Mouse (Mus musculus): ENCODE results near the gene Map3k20.

Map3k20 gene

GRCm38 (mm10) chr2:72281971-72282370 lies 3.5 kb upstream of the Map3k20 start:
- no peak for DNase-seq

DNA sequence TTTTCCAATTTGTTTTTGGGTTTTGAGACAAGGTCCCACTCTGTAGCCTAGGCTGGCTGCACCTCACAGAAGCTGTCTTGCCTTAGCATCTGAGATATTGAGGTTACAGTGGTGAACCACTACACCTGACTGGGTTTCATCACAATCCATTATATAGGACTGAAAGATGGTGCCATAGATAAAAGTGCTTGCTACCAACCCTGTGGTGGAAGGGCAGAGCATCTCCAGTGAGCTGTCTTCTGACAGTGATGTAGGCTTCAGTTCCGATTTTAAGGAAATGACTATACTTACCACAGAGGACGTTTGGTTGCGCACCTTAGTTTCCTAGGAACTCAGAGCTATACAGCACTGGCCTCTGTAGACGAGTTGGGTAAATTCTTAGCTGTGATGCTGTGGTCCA lies 2.7 kb upstream of the Map3k20 start:
- no peak for DNase-seq

DNA sequence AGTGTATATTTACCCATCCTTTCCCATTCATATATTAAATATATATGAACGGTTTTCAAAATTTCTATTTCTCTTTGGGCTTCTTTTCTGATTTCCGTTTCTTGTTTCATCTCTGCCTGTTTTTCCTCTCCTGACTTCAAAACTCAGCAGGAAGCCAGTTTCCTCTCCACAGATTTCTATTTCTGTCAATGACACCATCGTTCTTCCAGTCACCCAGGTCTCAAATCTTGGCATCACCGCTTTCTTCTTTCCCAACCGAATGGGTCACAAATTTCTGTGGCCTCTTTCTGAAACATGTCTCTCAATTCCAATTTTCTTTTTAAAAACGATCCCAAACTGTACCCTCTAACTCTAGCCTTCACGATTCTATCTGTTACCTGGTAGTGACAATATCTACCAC lies 748 bp upstream of the Map3k20 start:
- DNase-seq = no peak

- peak; percentile 48 for DNase-seq
These were observed 638 bp downstream of the Map3k20 start for GRCm38 (mm10) chr2:72285888-72286661.

DNA sequence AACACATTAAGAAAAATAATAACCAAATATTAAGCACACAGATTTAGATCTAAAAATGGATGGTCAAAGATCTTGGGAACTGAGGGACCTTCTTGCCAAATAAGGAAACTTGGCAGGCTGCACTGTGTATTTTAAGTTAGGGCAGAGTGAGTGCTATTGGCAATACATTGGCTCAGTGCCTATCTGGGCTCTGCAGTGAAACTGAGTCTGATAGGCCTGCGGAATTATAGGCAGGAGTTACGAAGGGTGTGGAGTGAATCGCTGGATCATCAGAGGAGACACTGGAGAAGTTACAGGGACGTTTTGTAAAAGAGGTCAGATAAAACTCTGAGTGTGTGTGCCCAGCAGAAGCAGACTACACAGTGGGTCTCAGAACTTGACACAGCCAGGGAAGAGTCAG lies 1.7 kb downstream of the Map3k20 start:
- DNase-seq = peak; percentile 21

DNA sequence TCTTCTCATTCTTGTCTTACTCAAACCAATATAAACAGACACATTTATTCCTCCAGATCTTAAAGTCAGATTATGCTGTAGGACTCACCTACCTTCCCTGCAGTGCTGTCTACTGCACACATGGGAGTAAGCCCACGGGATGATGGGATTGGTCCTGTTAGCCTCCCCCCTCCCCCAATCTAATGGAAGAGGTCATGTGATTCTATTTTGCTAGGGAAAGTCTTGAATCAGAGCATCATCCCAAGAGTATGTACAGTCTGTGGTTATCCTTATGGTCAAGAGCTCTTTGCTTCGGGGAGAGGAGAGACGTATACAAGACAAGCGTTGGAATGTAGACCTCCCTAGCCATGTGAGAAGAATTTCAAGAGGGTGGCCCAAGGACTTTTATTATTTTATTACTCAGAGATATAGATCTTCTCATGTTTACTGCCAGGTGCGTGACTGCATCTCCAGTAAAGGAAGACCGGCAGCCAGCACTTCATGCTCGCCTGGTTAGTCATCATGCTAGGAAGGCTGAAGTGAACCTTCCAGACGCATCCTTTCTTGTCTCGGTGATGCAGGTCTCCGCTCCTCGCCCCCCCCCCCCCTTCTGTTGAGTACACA lies 3.6 kb downstream of the Map3k20 start:
- DNase-seq = no peak

GRCm38 (mm10) chr2:72291103-72291502 lies 5.7 kb downstream of the Map3k20 start:
- DNase-seq = no peak

DNA sequence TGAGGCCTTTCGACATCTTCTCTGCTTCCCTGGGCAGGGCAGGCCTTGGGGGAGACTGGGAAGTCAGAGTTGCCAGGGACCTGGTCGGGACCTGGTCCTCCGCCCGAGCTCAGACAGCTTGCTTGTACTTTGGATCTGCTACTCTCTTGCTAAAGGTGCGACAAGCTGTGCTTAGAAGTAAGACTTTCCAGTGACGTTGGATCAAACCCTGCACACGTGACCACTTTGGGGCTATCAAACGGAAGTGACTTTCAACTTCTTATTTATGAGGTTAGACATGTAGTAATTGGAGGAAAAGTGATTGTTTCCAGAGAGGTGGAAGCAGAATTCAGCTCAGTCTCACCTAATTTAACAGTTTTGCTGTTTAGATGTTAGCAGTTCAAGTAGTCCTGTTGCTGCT lies 7.1 kb downstream of the Map3k20 start:
- DNase-seq = no peak

GRCm38 (mm10) chr2:72294994-72295393 lies 9.6 kb downstream of the Map3k20 start:
- DNase-seq = no peak

GRCm38 (mm10) chr2:72296984-72297715 lies 11.7 kb downstream of the Map3k20 start:
- DNase-seq = no peak

DNA sequence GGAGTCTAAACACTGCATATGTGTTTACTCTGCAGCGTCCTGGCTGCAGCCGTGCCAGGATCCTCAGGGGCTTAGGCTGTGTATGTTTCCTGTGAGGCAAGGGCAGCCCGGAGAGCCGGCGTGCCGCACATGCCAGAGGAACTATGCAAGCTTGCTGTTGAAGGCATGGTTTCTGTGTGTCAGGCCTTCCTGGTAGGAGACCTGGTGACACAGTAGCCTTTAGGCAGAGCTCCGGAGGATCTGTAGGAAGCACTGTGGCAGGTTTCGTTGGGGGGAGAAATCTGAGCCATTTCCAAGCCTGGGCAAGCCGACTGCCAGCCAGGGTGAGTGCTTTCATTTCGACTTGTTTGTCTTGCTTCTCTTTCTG lies 12.3 kb downstream of the Map3k20 start:
- DNase-seq = peak; percentile 62

GRCm38 (mm10) chr2:72298406-72298805 lies 13.0 kb downstream of the Map3k20 start:
- DNase-seq = peak; percentile 32

DNA sequence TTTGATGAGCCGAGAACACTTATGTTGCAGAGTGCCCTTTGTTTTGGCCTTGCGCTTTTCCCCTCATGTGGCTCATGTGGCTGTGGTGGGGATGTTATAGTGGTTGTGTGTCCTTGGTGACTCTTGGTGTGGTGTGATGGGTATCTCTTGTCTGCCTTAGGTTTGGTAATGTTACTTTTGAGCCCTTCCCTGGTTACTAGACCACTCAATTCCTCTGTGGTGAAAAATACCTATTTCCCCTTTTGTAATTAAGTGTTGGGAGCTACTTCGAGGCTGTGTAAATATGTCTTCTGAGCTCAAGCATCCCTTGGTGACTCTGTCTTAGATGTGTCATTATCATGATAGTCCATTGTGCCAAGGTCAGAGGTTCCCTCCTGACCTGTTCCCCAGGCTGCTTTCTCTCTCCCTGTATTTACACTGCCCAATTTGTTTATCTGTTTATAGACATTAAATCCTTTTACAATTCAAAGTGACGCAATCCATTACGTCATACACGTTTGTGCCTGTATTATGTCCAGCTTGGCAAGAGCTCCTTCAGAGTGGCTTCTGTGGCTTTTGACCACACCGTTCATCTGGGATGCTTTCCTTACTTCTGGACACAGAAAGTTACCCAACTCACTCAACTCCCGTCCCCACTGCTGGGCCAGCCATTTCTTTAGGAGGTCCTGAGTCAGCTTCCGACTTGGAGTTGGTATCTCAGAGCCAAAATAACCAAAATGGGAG lies 15.9 kb downstream of the Map3k20 start:
- no peak for DNase-seq

DNA sequence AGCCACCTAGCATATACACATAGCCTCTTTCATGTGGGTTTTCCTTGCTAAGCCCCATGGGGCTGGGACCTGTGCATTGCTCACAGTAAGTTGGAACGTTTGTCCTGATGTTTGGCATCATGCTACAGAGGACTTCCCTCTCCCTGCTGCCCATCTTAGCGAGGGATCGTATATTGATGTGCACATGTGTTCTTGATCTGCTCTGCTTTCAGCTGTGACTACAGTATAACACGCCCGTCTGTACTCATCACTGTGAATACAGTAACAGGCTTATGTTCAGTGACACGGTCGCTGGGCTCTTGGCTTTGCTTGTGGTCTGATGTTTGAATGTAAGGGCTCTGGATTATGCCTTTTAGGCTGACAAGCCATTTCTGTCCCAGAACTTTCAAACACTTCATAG lies 20.3 kb downstream of the Map3k20 start:
- no peak for DNase-seq

DNA sequence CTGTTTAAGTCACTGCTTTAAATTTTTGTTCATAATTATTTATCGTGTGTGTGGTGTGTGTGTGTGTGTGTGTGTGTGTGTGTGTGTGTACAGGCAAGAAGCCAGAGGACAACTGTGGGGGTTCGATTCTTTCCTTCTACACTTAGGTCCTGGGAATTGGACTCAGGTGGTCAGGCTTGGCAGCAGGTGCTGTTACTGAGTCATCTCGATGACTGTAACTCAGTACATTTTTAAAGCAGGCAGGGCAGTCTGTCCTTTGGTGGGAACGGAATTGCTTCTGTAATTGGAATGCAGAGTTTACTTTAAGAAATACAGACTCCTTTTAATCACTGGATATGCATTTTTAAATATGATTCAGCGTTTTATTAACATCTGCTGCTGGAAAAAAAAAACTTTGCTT lies 22.9 kb downstream of the Map3k20 start:
- no peak for DNase-seq

GRCm38 (mm10) chr2:72308981-72309380 lies 23.5 kb downstream of the Map3k20 start:
- peak; percentile 53 for DNase-seq

GRCm38 (mm10) chr2:72311486-72311885 lies 26.0 kb downstream of the Map3k20 start:
- DNase-seq = peak; percentile 35

DNA sequence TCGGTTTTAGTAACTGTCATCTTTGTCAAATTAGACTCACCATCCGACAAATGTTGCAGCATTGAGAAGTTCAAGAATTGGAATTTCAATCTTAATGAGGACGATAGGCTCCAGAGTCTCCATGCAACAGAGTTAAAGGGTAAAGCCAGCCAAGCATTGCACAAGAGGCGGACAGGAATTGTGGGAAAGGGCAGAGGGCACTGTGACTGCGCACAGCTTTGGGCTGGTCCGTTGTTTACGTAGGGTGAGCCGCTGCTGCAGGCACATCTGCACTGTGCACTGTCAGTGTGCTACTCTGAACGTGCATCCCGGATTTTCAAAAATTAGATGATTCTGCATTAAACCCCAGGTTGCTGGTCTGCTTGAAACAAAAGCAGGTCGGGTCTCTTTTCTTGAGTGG lies 27.9 kb downstream of the Map3k20 start:
- no peak for DNase-seq

- DNase-seq = no peak
These were observed 33.0 kb downstream of the Map3k20 start for GRCm38 (mm10) chr2:72318421-72318820.

- DNase-seq = no peak
These were observed 33.8 kb downstream of the Map3k20 start for GRCm38 (mm10) chr2:72319028-72319798.

DNA sequence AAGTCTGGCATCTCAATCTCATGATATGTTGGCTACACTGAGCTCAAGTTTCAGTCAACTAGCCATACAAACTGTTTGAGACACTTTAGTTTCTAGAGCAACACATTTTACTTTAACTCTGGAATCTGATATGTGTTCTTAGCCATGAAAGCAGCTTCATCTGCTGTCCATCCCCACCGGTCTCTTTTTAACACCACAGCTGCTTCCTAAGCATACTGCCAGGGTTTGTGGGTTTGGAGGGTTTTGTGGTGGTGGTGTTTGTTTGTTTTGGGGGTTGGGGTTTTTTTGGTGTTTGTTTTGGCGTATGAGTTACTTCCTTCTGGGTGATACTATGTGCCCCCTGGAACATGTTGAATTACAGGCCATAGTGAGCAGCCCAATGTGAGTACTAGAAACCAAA lies 35.2 kb downstream of the Map3k20 start:
- DNase-seq = no peak

GRCm38 (mm10) chr2:72321591-72321990 lies 36.2 kb downstream of the Map3k20 start:
- no peak for DNase-seq
